Mouse (Mus musculus): ENCODE measurements at regions not wholly inside any gene's neighbourhood (a gene's known extent, or its start where the extent isn't known, plus 50 kb on each side); places are given as distances from the start of the nearest gene placed in this dataset.

- Histone ChIP-seq H3K27me3 (ENCODE audit: control insufficient read depth, insufficient read depth, low read length) (no peaks in the 10 kb centered on the region), H3K4me3 (ENCODE audit: extremely low read depth, insufficient read depth, insufficient read length) (no peak overlapping the region), H3K36me3 (ENCODE audit: control insufficient read depth, insufficient read depth, low read length) (no peaks in the 10 kb centered on the region), H3K27ac (ENCODE audit: insufficient read depth, low read length) (no peak overlapping the region), H3K4me1 (ENCODE audit: control insufficient read depth, insufficient read depth, insufficient read length) (no peaks in the 10 kb centered on the region)
- TF ChIP-seq CTCF (IDR thresholded peaks at IDR 0.05; ENCODE audit: extremely low read depth, insufficient read depth, insufficient read length, insufficient replicate concordance) (no peak), POLR2A (IDR thresholded peaks at IDR 0.05; ENCODE audit: low read depth, low read length) (no peak)
- WGBS: 19% methylated on average over 7 of the region's 7 CpGs
- no peak for DNase-seq (ENCODE audit: low read depth in 1 of 2, low spot score in 2 of 2)
Observed at GRCm38 (mm10) chr3:128239813-128240421, 343.8 kb upstream of the Fam241a start.

DNA sequence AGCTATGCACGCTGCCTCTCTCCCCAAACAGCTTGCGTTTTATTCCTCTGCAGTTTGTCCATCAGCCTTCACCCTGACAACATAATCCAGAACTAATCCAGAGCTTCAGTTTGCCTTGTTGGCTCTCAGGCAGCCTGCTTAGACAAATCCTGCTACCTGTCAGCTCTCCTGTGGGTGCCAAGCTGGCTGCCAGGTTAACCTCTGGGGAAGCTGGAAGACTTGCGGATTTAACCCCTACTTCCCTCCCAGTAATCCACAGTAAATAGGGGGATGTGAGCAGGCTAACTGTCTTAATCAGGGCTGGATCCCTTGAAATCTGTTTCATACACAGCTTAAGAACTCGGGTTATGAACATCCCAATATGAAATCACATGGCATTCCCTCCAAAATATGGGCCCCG, 334.3 kb upstream of the Fam241a start:
- DNase-seq (ENCODE audit: low read depth in 1 of 2, low spot score in 2 of 2): no peak
- no peak overlapping the region for H3K4me3 ChIP-seq (ENCODE audit: extremely low read depth, insufficient read depth, insufficient read length)
- H3K27me3 ChIP-seq (ENCODE audit: control insufficient read depth, insufficient read depth, low read length): no peaks in the 10 kb centered on the region
- WGBS: 77% methylated on average over 5 of the region's 5 CpGs
- no peaks in the 10 kb centered on the region for H3K36me3 ChIP-seq (ENCODE audit: control insufficient read depth, insufficient read depth, low read length)
- no peak for TF ChIP-seq POLR2A (IDR thresholded peaks at IDR 0.05; ENCODE audit: low read depth, low read length)
- no peak for TF ChIP-seq CTCF (IDR thresholded peaks at IDR 0.05; ENCODE audit: extremely low read depth, insufficient read depth, insufficient read length, insufficient replicate concordance)
- no peak overlapping the region for H3K27ac ChIP-seq (ENCODE audit: insufficient read depth, low read length)
- H3K4me1 ChIP-seq (ENCODE audit: control insufficient read depth, insufficient read depth, insufficient read length): no peaks in the 10 kb centered on the region

- Histone ChIP-seq H3K27me3 (ENCODE audit: control insufficient read depth, insufficient read depth, low read length) (no peaks in the 10 kb centered on the region), H3K4me1 (ENCODE audit: control insufficient read depth, insufficient read depth, insufficient read length) (no peaks in the 10 kb centered on the region), H3K4me3 (ENCODE audit: extremely low read depth, insufficient read depth, insufficient read length) (no peak overlapping the region), H3K27ac (ENCODE audit: insufficient read depth, low read length) (no peak overlapping the region), H3K36me3 (ENCODE audit: control insufficient read depth, insufficient read depth, low read length) (no peaks in the 10 kb centered on the region)
- WGBS: 86% methylated on average over 6 of the region's 6 CpGs
- TF ChIP-seq POLR2A (IDR thresholded peaks at IDR 0.05; ENCODE audit: low read depth, low read length) (no peak), CTCF (IDR thresholded peaks at IDR 0.05; ENCODE audit: extremely low read depth, insufficient read depth, insufficient read length, insufficient replicate concordance) (no peak)
- DNase-seq (ENCODE audit: low read depth in 1 of 2, low spot score in 2 of 2): no peak
Observed at GRCm38 (mm10) chr3:128226930-128227585, 330.9 kb upstream of the Fam241a start.

DNA sequence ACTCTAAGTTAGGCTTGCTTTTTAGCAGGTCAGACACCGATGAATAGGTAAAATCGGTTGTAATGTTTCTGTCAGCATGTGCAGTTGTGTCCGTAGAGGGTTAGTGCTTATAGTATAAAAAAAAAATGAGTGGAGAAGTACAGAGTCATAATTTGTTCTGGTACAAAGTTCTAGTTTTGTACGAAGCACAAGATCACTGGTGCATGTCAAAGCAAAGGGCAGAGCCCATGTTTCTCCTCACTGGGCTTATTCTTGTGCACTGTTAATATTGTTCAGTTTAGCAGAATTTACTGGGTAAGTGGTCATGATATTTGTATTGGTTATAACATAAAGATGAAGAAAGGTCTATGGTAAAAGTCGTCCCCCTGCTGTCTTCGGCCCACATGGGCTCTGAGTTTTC, 330.4 kb upstream of the Fam241a start:
- Histone ChIP-seq H3K4me3 (ENCODE audit: extremely low read depth, insufficient read depth, insufficient read length) (no peak overlapping the region), H3K36me3 (ENCODE audit: control insufficient read depth, insufficient read depth, low read length) (no peaks in the 10 kb centered on the region), H3K27ac (ENCODE audit: insufficient read depth, low read length) (no peak overlapping the region), H3K27me3 (ENCODE audit: control insufficient read depth, insufficient read depth, low read length) (no peaks in the 10 kb centered on the region), H3K4me1 (ENCODE audit: control insufficient read depth, insufficient read depth, insufficient read length) (no peaks in the 10 kb centered on the region)
- TF ChIP-seq POLR2A (IDR thresholded peaks at IDR 0.05; ENCODE audit: low read depth, low read length) (no peak), CTCF (IDR thresholded peaks at IDR 0.05; ENCODE audit: extremely low read depth, insufficient read depth, insufficient read length, insufficient replicate concordance) (no peak)
- DNase-seq (ENCODE audit: low read depth in 1 of 2, low spot score in 2 of 2): no peak
- 55% methylated on average over 6 of the region's 6 CpGs for WGBS

DNA sequence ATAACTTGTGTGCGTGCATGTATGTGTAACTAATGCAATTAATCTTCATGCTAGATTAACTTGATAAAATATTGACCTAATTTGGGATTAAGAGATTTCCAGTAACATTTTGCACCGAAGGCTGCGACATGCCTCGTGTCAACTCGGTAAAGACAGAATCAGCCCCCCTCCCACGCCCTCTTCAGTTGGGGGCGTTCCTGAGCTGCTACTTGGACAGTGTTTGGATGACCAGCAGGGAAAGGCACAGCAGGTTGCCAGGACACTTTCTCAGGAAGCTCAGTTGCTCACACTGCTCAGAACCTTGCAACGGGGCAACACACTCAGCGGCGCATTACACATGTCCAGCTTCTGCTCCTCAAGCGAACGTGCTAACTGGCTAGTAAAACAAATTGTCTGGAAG, 326.2 kb upstream of the Fam241a start:
- H3K4me3 ChIP-seq (ENCODE audit: extremely low read depth, insufficient read depth, insufficient read length): no peak overlapping the region
- no peaks in the 10 kb centered on the region for H3K36me3 ChIP-seq (ENCODE audit: control insufficient read depth, insufficient read depth, low read length)
- DNase-seq (ENCODE audit: low read depth in 1 of 2, low spot score in 2 of 2): no peak
- H3K4me1 ChIP-seq (ENCODE audit: control insufficient read depth, insufficient read depth, insufficient read length): no peaks in the 10 kb centered on the region
- no peaks in the 10 kb centered on the region for H3K27me3 ChIP-seq (ENCODE audit: control insufficient read depth, insufficient read depth, low read length)
- WGBS: 89% methylated on average over 12 of the region's 12 CpGs
- H3K27ac ChIP-seq (ENCODE audit: insufficient read depth, low read length): no peak overlapping the region
- TF ChIP-seq POLR2A (IDR thresholded peaks at IDR 0.05; ENCODE audit: low read depth, low read length) (no peak), CTCF (IDR thresholded peaks at IDR 0.05; ENCODE audit: extremely low read depth, insufficient read depth, insufficient read length, insufficient replicate concordance) (no peak)

DNA sequence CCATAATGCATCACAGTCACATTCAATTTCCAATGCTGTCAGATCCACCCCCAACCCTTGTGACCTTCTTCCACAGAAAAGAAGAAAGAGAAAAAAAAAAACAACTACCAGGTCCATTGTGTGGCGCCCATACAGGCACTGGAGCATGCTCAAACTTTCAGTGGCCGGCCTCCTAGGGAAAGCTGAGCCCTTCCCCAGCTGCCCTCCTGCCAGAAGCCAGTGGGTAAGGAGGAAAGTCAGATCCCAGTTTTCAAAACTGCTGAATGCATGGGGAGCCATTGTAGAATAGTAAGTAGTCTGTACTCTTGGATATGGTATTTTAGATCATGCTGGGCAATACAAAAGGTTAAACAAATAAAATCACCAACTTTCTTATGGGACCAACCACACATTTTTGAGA, 325.5 kb upstream of the Fam241a start:
- Histone ChIP-seq H3K27ac (ENCODE audit: insufficient read depth, low read length) (no peak overlapping the region), H3K27me3 (ENCODE audit: control insufficient read depth, insufficient read depth, low read length) (no peaks in the 10 kb centered on the region), H3K36me3 (ENCODE audit: control insufficient read depth, insufficient read depth, low read length) (no peaks in the 10 kb centered on the region), H3K4me1 (ENCODE audit: control insufficient read depth, insufficient read depth, insufficient read length) (no peaks in the 10 kb centered on the region), H3K4me3 (ENCODE audit: extremely low read depth, insufficient read depth, insufficient read length) (no peak overlapping the region)
- 77% methylated on average over 2 of the region's 2 CpGs for WGBS
- no peak for TF ChIP-seq CTCF (IDR thresholded peaks at IDR 0.05; ENCODE audit: extremely low read depth, insufficient read depth, insufficient read length, insufficient replicate concordance)
- no peak for TF ChIP-seq POLR2A (IDR thresholded peaks at IDR 0.05; ENCODE audit: low read depth, low read length)
- no peak for DNase-seq (ENCODE audit: low read depth in 1 of 2, low spot score in 2 of 2)

Measured in spleen, adult 2 months (tissue).